Mouse (Mus musculus) liver, embryonic 14 days (tissue): ENCODE results near the gene D10Wsu102e. TPM values are rescaled to one million over a fixed set of nuclear protein-coding genes. Genes with fewer than 3 reads are reported as not detected.

Experiments
- polyA plus RNA-seq: library from polyadenylated mRNA; depleted of rRNA; stranded (reverse); fragments of >200 nt; gene quantifications from 2 replicates; pipeline ENCODE4 v1.2.3, GENCODE M21; 2012; rRNA removed

Gene D10Wsu102e
- polyA plus RNA-seq: 0.21 and 0.22 TPM in 2 replicates

GRCm38 (mm10) chr10:83359956-83360355, at the start of gene D10Wsu102e:
TSS of gene D10Wsu102e (plus strand) at chr10:83360221.

GRCm38 (mm10) chr10:83337159-83337951, 22.7 kb upstream of the D10Wsu102e start, which contains the start of gene Slc41a2:
TSS of gene Slc41a2 (minus strand) at chr10:83337882.

GRCm38 (mm10) chr10:83533910-83534283, 173.9 kb downstream of the D10Wsu102e start, which contains the start of gene Aldh1l2:
TSS of gene Aldh1l2 (minus strand) at chr10:83534140.

Other genes with a start within 250 kb of the D10Wsu102e start
- gene Slc41a2, start 22.3 kb upstream of the D10Wsu102e start, polyA plus RNA-seq: 0.03 and 0.08 TPM in 2 replicates
- gene Aldh1l2, start 173.9 kb downstream of the D10Wsu102e start, polyA plus RNA-seq: 0.14 TPM in 2 replicates
- gene Washc4, start 183.5 kb downstream of the D10Wsu102e start, polyA plus RNA-seq: 2.6 and 3.5 TPM in 2 replicates